Mouse (Mus musculus) intestine, postnatal 0 days (tissue): Measurements from ENCODE around the gene Coq8a. TPM values are rescaled to one million over a fixed set of nuclear protein-coding genes. Genes with fewer than 3 reads are reported as not detected.

Experiments used
- ATAC-seq: fragments of 200-750 bp; cut with Nextera tagmentation; 2 replicates; pipeline ENCODE4 v1.8.0; 2017; ENCODE audit warnings: mild to moderate bottlenecking, moderate TSS enrichment, moderate library complexity
- H3K27ac ChIP-seq: fragments of 300-500 bp; sonication (generic); 2 replicates; pipeline ENCODE4 v1.5.1; 2014; ENCODE audit warnings: mild to moderate bottlenecking, low read depth, low read length, moderate library complexity
- H3K27me3 ChIP-seq: fragments of 300-500 bp; sonication (generic); replicated peaks from 2 replicates; pipeline ENCODE4 v1.6.1; 2014; ENCODE audit warnings: low read length, mixed read lengths; ENCODE audit not compliant: control insufficient read depth, insufficient read depth
- H3K36me3 ChIP-seq: fragments of 300-500 bp; sonication (generic); 2 replicates; pipeline ENCODE4 v1.6.1; 2014; ENCODE audit warnings: mild to moderate bottlenecking, moderate library complexity; ENCODE audit not compliant: control insufficient read depth, insufficient read depth
- H3K4me1 ChIP-seq: fragments of 300-500 bp; sonication (generic); replicated peaks from 2 replicates; pipeline ENCODE4 v1.6.1; 2014; ENCODE audit warnings: antibody characterized with exemption, low read length, mixed read lengths; ENCODE audit not compliant: control insufficient read depth, insufficient read depth
- H3K4me2 ChIP-seq: fragments of 300-500 bp; sonication (generic); replicated peaks from 2 replicates; pipeline ENCODE4 v1.6.1; 2014; ENCODE audit warnings: low read depth, mild to moderate bottlenecking, moderate library complexity
- H3K4me3 ChIP-seq: fragments of 300-500 bp; sonication (generic); 2 replicates; pipeline ENCODE4 v1.5.1; 2014; ENCODE audit warnings: low read depth, low read length
- H3K9ac ChIP-seq: fragments of 300-500 bp; sonication (generic); 2 replicates; pipeline ENCODE4 v1.6.1; 2014; ENCODE audit warnings: mild to moderate bottlenecking, low read depth, low read length
- H3K9me3 ChIP-seq: fragments of 300-500 bp; sonication (generic); 2 replicates; pipeline ENCODE4 v1.6.1; 2016; ENCODE audit warnings: mixed run types; ENCODE audit not compliant: control insufficient read depth
- CTCF ChIP-seq: sonication (generic); IDR thresholded peaks from 2 replicates; pipeline ENCODE4 v1.5.1; 2016; ENCODE audit warnings: low read depth, mild to moderate bottlenecking, control low read depth, antibody characterized with exemption, moderate library complexity
- WGBS: fragments of 180-500 bp; shearing (Covaris S2); extraction: QIAGEN DNeasy Blood & Tissue Kit; methylation state at CpG from one replicate; pipeline ENCODE4 v1.1.7; 2014; 5-methylcytosine and 5-hydroxymethylcytosine counted together
- polyA plus RNA-seq: library from polyadenylated mRNA; unstranded; fragments of >200 nt; fragmentation: Nextera tagmentation; extraction: Ambion mirVana; gene quantifications from 2 replicates; pipeline ENCODE4 v1.2.1, GENCODE M21; 2015

Coq8a gene
- polyA plus RNA-seq, 1 experiment from 2014 or later, result 28.6 TPM

DNA sequence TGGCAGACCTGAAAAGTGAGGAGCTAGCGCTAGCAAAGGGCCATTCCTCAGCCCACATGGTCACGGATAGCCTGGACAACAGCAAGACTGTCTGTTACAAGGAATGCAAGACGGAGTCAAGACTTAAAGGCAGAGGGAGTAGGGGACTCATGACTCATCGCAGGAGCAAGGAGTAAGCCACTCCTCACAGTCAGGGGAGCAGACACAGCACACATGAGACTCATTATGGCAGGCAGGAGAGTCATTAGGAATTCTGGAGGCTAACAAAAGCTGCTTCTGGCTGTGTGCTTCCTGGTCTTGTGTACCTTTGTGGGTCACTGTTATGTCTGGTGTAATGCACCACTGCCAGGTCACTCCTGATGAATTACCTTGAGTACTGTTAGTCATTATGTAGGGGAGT is 60.2 kb downstream of the Coq8a start:
- Histone ChIP-seq H3K9ac (no peak overlapping the region), H3K9me3 (no peaks in the 10 kb centered on the region), H3K27ac (no peak overlapping the region), H3K4me3 (no peak overlapping the region), H3K27me3 (no peaks in the 10 kb centered on the region), H3K4me2 (no peak overlapping the region), H3K36me3 (peaks cover 45% of the 10 kb centered on the region), H3K4me1 (no peaks in the 10 kb centered on the region)
- WGBS, result 82% methylated on average over 4 of the region's 4 CpGs
- no peak for ATAC-seq
- no peak for TF ChIP-seq CTCF

DNA sequence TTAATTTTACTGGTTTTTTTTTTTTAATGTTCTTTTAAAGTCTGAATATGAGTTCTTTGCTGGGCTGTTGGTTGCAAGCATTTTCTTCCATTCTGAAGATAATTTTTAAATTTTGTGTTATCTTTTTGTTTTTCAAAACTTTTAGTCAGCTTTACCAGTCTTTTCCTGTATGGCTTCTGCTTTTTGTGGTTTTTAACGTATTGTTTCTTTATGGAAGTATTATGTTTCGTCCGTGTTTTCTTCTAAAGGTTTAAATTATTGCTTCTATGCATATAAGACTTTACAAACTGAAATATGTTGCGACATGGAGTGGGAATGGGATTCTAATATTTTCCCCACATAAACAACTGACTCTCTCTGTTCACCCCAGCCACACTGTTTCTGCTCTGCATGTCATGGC is 67.2 kb downstream of the Coq8a start:
- 93% methylated on average over 4 of the region's 4 CpGs for WGBS
- H3K4me1 ChIP-seq, result no peaks in the 10 kb centered on the region
- H3K36me3 ChIP-seq, result peaks cover 8% of the 10 kb centered on the region; the same call in 1 of the 2 replicates
- no peak for ATAC-seq
- H3K27me3 ChIP-seq, result no peaks in the 10 kb centered on the region
- H3K9ac ChIP-seq, result no peak overlapping the region
- H3K27ac ChIP-seq, result no peak overlapping the region
- no peak overlapping the region for H3K4me3 ChIP-seq
- no peak for TF ChIP-seq CTCF
- H3K4me2 ChIP-seq, result no peak overlapping the region
- no peaks in the 10 kb centered on the region for H3K9me3 ChIP-seq

DNA sequence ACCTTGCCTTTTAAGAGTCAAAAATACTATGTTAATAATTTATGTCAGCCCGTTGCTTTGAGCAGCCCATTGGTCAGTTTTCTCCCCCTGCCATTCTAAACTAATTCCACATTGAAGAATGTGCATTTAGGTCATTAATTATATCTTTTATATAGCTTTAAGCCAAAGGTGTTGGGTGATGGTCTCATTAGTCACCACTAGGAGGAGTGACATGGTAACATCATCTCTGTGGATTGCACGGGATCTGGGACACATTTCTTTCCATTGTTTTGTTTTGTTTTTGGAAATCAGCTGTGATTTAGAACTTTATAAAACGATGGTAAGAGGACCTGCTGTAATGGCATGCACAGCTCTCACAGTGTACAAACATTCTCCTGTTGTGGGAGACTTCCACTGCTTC is 68.0 kb downstream of the Coq8a start:
- 69% methylated on average over 3 of the region's 3 CpGs for WGBS
- Histone ChIP-seq H3K27me3 (no peaks in the 10 kb centered on the region), H3K27ac (no peak overlapping the region), H3K9me3 (no peaks in the 10 kb centered on the region), H3K36me3 (no peaks in the 10 kb centered on the region; the same call in 1 of the 2 replicates), H3K4me1 (no peaks in the 10 kb centered on the region), H3K9ac (no peak overlapping the region), H3K4me3 (no peak overlapping the region), H3K4me2 (no peak overlapping the region)
- no peak for ATAC-seq
- TF ChIP-seq CTCF, result peak; percentile 62

DNA sequence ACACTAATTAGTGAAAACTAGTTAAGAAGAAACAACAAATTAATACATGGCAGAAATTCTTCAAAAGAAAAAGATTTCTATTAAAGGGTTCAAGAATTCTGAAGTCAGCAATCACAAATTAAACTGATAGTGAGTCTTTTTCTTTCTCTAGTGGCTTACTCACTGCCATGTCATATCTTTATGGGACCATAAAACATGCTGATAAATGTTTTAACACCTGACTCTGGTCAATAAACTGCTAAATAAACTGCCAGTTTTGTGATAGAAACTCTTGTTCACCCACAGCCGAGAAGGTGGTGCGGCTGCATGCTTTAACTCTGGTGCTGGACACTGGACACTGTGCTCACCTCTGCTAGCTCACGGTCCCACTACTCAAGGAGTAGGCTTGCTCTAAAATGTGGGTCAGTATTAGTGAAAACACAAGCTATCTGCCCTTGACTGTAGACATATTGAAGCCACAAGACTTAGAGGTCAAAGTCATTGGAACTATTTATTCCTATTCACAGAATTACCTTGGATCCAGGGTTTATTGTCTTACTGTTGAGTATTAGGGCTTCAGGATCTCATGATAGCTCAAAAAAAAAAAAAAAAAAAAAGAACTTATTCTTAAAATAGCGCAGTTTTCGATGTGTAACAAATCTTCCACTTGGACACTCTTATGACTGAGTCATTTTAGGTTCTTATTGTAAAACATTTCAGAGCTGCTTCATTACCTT is 71.2 kb downstream of the Coq8a start:
- no peak for TF ChIP-seq CTCF
- H3K27ac ChIP-seq, result peak overlapping the region; percentile 71; the same call in 1 of the 2 replicates

DNA sequence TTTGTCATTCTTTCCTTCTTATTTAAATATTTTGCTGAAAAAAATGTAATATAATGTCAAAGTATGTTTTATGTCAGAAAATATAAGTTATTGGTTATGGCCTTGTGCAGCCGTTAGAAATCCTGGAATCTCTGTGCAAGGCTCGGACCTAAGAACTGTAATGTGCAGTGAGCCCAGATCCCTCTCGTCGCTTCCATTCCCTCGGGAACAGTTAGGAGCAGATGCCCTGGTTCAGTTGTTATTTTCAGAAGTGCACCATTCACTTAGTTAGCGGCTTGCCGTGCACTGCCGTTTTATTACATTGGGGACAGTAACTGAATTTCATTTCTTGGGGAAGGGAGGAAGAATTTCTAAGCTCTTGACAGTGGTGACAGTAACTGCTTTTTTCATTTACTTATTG is 81.2 kb downstream of the Coq8a start:
- Histone ChIP-seq H3K27ac (no peak overlapping the region), H3K4me2 (no peak overlapping the region), H3K9ac (no peak overlapping the region), H3K4me1 (no peaks in the 10 kb centered on the region), H3K4me3 (no peak overlapping the region), H3K36me3 (peaks cover 7% of the 10 kb centered on the region; the same call in 1 of the 2 replicates), H3K9me3 (no peaks in the 10 kb centered on the region), H3K27me3 (no peaks in the 10 kb centered on the region)
- TF ChIP-seq CTCF, result no peak
- ATAC-seq, result no peak
- WGBS, result 81% methylated on average over 8 of the region's 8 CpGs

More for the DNA sequence above, 71.2 kb downstream of the Coq8a start:
- no peaks in the 10 kb centered on the region; the same call in 1 of the 2 replicates for H3K36me3 ChIP-seq
- no peaks in the 10 kb centered on the region for H3K9me3 ChIP-seq
- peak overlapping the region; percentile 48 for H3K4me2 ChIP-seq
- no peak overlapping the region for H3K9ac ChIP-seq
- ATAC-seq, result peak; percentile 94
- H3K4me1 ChIP-seq, result no peaks in the 10 kb centered on the region
- 44% methylated on average over 5 of the region's 5 CpGs for WGBS
- H3K27me3 ChIP-seq, result no peaks in the 10 kb centered on the region
- no peak overlapping the region for H3K4me3 ChIP-seq

DNA sequence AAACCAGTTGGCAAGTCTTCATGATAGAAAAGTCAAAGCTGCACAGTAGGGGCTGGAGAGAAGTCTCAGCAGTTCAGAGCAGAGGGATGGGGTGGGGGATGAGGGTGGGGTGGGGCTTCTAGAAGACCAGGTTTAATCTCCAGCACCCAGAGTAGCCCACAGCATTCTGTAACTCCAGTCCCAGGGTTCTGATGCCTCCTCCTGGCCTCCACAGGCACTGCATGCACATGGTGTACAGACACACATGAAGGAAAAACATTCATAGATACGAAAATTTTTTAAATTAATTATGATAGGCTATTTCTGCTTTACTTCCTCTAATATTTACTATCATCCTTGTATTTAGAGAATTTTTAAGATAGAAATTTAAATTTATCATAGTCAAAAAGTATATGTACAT is 82.9 kb downstream of the Coq8a start:
- H3K4me3 ChIP-seq, result no peak overlapping the region
- no peaks in the 10 kb centered on the region for H3K4me1 ChIP-seq
- no peak overlapping the region for H3K4me2 ChIP-seq
- peak; percentile 67 for TF ChIP-seq CTCF
- H3K9ac ChIP-seq, result no peak overlapping the region
- no peak overlapping the region for H3K27ac ChIP-seq
- peaks cover 7% of the 10 kb centered on the region for H3K36me3 ChIP-seq
- 87% methylated on average over 1 of the region's 1 CpGs for WGBS
- ATAC-seq, result no peak
- no peaks in the 10 kb centered on the region for H3K27me3 ChIP-seq
- H3K9me3 ChIP-seq, result no peaks in the 10 kb centered on the region

Other genes starting within 250 kb of the Coq8a start
- 9.2 and 10.9 TPM in 2 replicates for gene Cdc42bpa, start 239.1 kb downstream of the Coq8a start, polyA plus RNA-seq
- gene Psen2, start 63.8 kb upstream of the Coq8a start, polyA plus RNA-seq, result 12.3 and 14.8 TPM in 2 replicates
- gene Itpkb, start 130.9 kb upstream of the Coq8a start, polyA plus RNA-seq, result 2.3 and 3.4 TPM in 2 replicates